10 mouse cellular contexts compared by ENCODE assay signal in genomic region chr6:136683410-136684334, GRCm38 (mm10). TPM values are rescaled to one million over a fixed set of nuclear protein-coding genes. Genes with fewer than 3 reads are reported as not detected.
DNase-seq lines count a peak whose midpoint lies in the region; ATAC-seq and TF ChIP-seq lines count a peak whose summit lies in the region.
"Had no signal": no experiment of that assay in that cellular context is flagged by ENCODE, and none has a peak within 500 bp of the region (broad histone marks: within the 10 kb centered on the region; RNA-seq: fewer than 3 reads in every experiment).

No protein-coding gene starts in this region.

- H3K9me3 ChIP-seq in heart, embryonic 12.5 days (replicated peaks) = no peaks in the 10 kb centered on the region; the same call in 1 of the 2 replicates
- H3K9me3 ChIP-seq in liver, postnatal 0 days (ENCODE audit: low read length) = no peaks in the 10 kb centered on the region
- H3K9me3 ChIP-seq in forebrain, embryonic 16.5 days (ENCODE audit: control insufficient read depth, low read length) = no peaks in the 10 kb centered on the region
- H3K9me3 ChIP-seq: embryonic facial prominence, embryonic 13.5 days; liver, embryonic 13.5 days had no signal

- ATAC-seq in heart, embryonic 12.5 days (ENCODE audit: insufficient number of reproducible peaks, low FRiP score) = no peak
- peak; percentile 62 for ATAC-seq in liver, postnatal 0 days
- ATAC-seq in forebrain, embryonic 16.5 days = no peak

- no peaks in the 10 kb centered on the region for H3K27me3 ChIP-seq in heart, embryonic 12.5 days (replicated peaks)
- H3K27me3 ChIP-seq in liver, postnatal 0 days (ENCODE audit: insufficient read depth, low read length) = no peaks in the 10 kb centered on the region
- H3K27me3 ChIP-seq in forebrain, embryonic 16.5 days (replicated peaks; ENCODE audit: control insufficient read depth, insufficient read depth, low read length) = no peaks in the 10 kb centered on the region
- H3K27me3 ChIP-seq: embryonic facial prominence, embryonic 13.5 days; liver, embryonic 13.5 days had no signal

- no peak overlapping the region for H3K4me3 ChIP-seq in heart, embryonic 12.5 days
- no peak overlapping the region for H3K4me3 ChIP-seq in liver, postnatal 0 days (ENCODE audit: low read depth, low read length)
- no peak overlapping the region for H3K4me3 ChIP-seq in forebrain, embryonic 16.5 days (replicated peaks; ENCODE audit: low read length)
- no peak overlapping the region for H3K4me3 ChIP-seq in layer of hippocampus, adult 2 months
- H3K4me3 ChIP-seq: embryonic facial prominence, embryonic 13.5 days; liver, embryonic 13.5 days had no signal

- 84% methylated on average over 11 of the region's 11 CpGs for WGBS in heart, embryonic 12.5 days
- WGBS in liver, postnatal 0 days (ENCODE audit: insufficient replicate concordance) = 34% methylated on average over 11 of the region's 11 CpGs
- 89% methylated on average over 11 of the region's 11 CpGs for WGBS in forebrain, embryonic 16.5 days

- H3K36me3 ChIP-seq in heart, embryonic 12.5 days = no peaks in the 10 kb centered on the region
- H3K36me3 ChIP-seq in liver, postnatal 0 days (replicated peaks; ENCODE audit: insufficient read depth, low read length) = no peaks in the 10 kb centered on the region
- no peaks in the 10 kb centered on the region for H3K36me3 ChIP-seq in forebrain, embryonic 16.5 days (ENCODE audit: control insufficient read depth, insufficient read depth)
- H3K36me3 ChIP-seq: embryonic facial prominence, embryonic 13.5 days; liver, embryonic 13.5 days had no signal

- no peak for TF ChIP-seq EP300 in liver, postnatal 0 days (IDR thresholded peaks at IDR 0.05; ENCODE audit: low read depth)

- no peak overlapping the region for H3K4me2 ChIP-seq in heart, embryonic 12.5 days
- H3K4me2 ChIP-seq in liver, postnatal 0 days (ENCODE audit: low read depth, low read length) = no peak overlapping the region
- no peak overlapping the region for H3K4me2 ChIP-seq in forebrain, embryonic 16.5 days (ENCODE audit: low read length)
- H3K4me2 ChIP-seq: embryonic facial prominence, embryonic 13.5 days; liver, embryonic 13.5 days had no signal

- no peak for TF ChIP-seq CTCF in liver, postnatal 0 days (IDR thresholded peaks at IDR 0.05; ENCODE audit: low read depth)
- TF ChIP-seq CTCF in layer of hippocampus, adult 2 months (conservative IDR thresholded peaks at IDR 0.05) = no peak

- H3K4me1 ChIP-seq in heart, embryonic 12.5 days (replicated peaks) = peaks cover 25% of the 10 kb centered on the region
- H3K4me1 ChIP-seq in liver, postnatal 0 days (ENCODE audit: insufficient read depth) = peaks cover 8% of the 10 kb centered on the region
- H3K4me1 ChIP-seq in forebrain, embryonic 16.5 days (replicated peaks; ENCODE audit: control insufficient read depth, insufficient read depth, low read length) = no peaks in the 10 kb centered on the region
- H3K4me1 ChIP-seq: embryonic facial prominence, embryonic 13.5 days; liver, embryonic 13.5 days had no signal

- H3K27ac ChIP-seq in heart, embryonic 12.5 days (ENCODE audit: poor library complexity, severe bottlenecking) = no peak overlapping the region
- peak overlapping the region; percentile 84 for H3K27ac ChIP-seq in liver, postnatal 0 days (ENCODE audit: low read depth)
- no peak overlapping the region for H3K27ac ChIP-seq in forebrain, embryonic 16.5 days (ENCODE audit: low read length)
- no peak overlapping the region for H3K27ac ChIP-seq in layer of hippocampus, adult 2 months
- H3K27ac ChIP-seq: embryonic facial prominence, embryonic 13.5 days; liver, embryonic 13.5 days had no signal

- DNase-seq in heart, adult 9 months (ENCODE audit: low spot score in 2 of 2) = peak; percentile 38 to 52
- peak; percentile 29 for DNase-seq in T-cell, adult 2 months (ENCODE audit: low spot score)
- peak; percentile 52 for DNase-seq in liver, postnatal 0 days
- DNase-seq in spleen, postnatal 14 days (ENCODE audit: low spot score in 2 of 2) = peak; percentile 25 to 47
- DNase-seq in ovary, adult 18-20 months (ENCODE audit: low spot score) = no peak
- DNase-seq in layer of hippocampus, adult 2 months (ENCODE audit: low spot score in 2 of 2) = no peak
- DNase-seq: liver, embryonic 13.5 days had no signal

- H3K9ac ChIP-seq in heart, embryonic 12.5 days = no peak overlapping the region
- H3K9ac ChIP-seq in liver, postnatal 0 days (replicated peaks) = no peak overlapping the region
- no peak overlapping the region for H3K9ac ChIP-seq in forebrain, embryonic 16.5 days (replicated peaks; ENCODE audit: low read depth, low read length)
- H3K9ac ChIP-seq: embryonic facial prominence, embryonic 13.5 days; liver, embryonic 13.5 days had no signal

RNA-seq across cellular contexts. Expression of gene Plbd1, which starts 21.9 kb away (rescaled TPM):
- 6.0 and 6.1 TPM in 2 replicates for polyA plus RNA-seq in heart, embryonic 12.5 days (2016; fragmentation: Nextera tagmentation; extraction: Ambion mirVana)
- 30.7 and 31.3 TPM in 2 replicates for polyA plus RNA-seq in liver, postnatal 0 days (2015; fragmentation: Nextera tagmentation; extraction: Ambion mirVana)
- polyA plus RNA-seq in forebrain, embryonic 16.5 days (2015; fragmentation: Nextera tagmentation; extraction: Ambion mirVana) = 0.46 and 0.75 TPM in 2 replicates
- under 1 TPM; 0.33 to 0.34 TPM for total RNA-seq in layer of hippocampus, adult 2 months (2021)

Comparison
In these comparisons a context has a peak if more than half of its experiments do, and no peak if none do; other contexts are left out.
1. DNase-seq: peak in heart, adult 9 months (2 of 2), T-cell, adult 2 months (single experiment), liver, postnatal 0 days (single experiment) and spleen, postnatal 14 days (2 of 2); none in ovary, adult 18-20 months (single experiment) and layer of hippocampus, adult 2 months (0 of 2).